Mouse (Mus musculus): ENCODE measurements around the gene Exoc6. TPM values are rescaled to one million over a fixed set of nuclear protein-coding genes. Genes with fewer than 3 reads are reported as not detected.

The Exoc6 gene
- polyA plus RNA-seq, 1 experiment, result 11.2 TPM

DNA sequence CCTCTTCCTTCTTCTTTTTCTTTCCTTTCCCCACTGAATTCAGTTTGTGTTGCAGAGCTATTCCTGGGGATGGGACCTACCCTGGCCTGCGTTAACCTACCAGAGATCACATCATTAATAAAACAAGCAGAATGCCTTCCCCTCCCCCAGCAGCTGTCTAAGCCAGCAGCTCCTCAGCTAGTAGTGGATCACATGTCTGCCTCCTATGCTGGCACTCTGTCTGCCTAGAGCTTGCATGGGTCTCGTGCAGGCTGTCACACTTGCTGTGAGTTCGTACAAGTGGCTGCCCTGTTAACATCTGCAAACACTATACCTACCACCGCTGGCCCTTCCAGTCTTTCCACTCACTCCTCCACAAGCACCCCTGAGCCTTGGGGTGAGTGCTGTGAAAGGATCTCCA, 29.4 kb downstream of the Exoc6 start:
- DNase-seq (ENCODE audit: low read depth), result no peak

DNA sequence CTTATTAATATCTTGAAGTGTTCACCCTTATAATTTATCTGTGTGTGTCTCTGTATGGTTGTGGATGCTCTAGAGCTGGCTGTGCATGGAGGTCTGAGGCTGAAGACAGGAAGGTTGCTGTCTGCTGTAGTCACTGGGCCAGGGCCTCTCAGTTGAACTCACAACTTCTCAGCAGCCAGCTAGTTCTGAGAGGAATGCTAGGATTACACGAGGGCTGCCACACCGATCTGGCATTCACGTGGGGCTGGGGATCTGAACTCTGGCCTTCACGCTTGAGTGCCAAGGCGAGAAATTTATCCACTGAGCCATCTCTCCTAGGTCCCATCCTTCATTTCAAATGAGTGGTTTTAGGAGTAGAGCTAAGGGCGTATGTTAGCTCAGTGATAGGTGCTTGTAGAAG, 30.2 kb downstream of the Exoc6 start:
- DNase-seq (ENCODE audit: low read depth), result no peak

DNA sequence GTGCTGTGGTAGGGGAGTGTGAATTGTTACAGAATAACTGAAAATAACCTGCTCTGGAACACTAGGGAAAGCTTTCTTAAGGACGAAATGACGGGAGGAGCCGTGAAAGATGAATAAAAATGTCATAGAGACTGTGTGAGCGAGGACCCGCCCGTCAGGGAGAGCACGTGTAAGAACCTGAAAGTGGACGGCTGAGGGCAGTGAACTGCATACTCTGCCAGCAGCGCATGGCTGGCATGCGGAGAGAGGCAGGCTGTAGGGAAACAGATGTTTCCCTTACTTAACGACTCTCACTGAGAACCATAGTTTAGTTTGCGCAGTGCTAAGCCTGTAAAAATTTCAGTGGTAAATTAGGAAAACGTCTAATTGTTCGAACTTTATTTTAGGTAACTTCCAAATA, 35.0 kb downstream of the Exoc6 start:
- no peak for DNase-seq (ENCODE audit: low read depth)

DNA sequence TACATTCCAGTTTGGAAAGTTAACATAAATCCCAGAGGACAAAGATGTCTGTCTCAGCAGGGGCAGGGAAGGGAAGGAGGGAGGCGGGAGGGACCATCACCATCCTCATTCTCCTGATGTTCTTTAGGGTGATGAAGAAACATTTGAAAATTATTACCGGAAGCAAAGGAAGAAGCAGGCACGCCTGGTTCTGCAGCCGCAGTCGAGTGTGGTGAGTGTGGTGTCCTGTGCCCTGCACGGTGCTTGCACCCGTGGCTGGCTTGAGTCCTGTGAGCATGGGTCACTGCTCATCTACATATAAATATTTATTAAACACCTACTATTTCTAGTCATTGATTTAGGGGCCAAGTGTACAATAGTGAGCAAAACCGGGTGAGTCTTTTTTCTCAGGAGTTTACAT, 35.5 kb downstream of the Exoc6 start:
- DNase-seq (ENCODE audit: low read depth), result no peak

DNA sequence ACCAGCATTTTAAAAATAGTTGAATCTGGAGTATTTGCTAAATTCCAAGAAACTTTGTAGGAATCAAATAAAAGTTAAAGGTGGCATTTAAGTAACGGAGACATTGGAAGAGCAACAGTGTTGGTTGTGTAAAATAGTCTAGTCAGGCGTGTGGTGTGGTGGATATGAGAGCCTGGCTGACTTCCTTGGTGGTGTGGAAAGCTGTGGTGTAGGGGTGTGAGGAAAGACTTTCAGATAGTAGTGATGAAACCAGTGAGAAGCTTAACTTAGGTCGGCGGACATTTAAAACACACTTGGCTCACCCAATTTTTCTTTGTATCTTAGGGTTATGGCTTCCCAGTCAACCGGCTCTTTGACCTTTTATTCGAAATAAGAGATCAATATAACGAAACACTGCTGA, 40.3 kb downstream of the Exoc6 start:
- no peak for DNase-seq (ENCODE audit: low read depth)

DNA sequence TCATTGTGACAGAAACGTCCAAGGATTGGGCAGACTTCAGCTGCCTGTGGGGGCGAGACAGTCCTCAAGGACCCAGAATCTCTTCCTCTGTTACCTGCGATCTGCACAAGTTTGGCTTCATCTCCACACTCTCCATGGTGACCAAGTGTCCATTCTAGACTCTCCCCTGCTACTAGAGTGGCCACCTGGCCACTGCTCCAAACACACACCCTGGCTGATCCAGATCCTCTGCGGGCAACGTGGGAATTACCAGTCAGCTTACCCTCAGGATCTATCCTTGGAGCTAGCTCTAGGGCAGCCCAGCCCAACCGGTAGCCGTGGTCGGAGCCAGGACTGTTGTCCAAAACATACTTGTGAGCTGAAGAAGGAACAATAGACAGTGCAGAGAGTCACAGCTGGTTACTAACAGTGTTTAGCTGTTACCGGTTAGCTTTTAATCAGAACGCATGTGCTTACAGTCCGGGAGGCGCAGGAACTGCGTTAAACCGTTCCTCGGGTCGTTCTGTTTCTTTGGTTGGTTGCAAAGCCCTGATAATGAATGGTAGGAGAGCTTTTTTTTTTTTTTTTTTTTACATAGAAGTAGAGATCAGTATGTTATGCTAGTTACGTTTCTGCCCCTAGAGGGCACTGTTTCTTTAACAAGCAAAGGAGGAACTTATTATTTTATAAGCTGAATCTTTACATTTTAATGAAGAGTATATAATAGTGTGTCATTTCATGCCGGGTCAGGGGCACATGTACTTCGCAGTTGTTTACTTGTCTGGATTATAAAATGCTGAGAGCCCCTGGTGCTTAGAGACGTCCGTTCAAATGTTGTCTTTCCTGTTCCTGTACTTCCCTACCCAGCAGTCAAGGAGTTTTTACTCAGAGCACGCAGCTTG, 52.0 kb downstream of the Exoc6 start:
- DNase-seq (ENCODE audit: low read depth), result peak; percentile 17

DNA sequence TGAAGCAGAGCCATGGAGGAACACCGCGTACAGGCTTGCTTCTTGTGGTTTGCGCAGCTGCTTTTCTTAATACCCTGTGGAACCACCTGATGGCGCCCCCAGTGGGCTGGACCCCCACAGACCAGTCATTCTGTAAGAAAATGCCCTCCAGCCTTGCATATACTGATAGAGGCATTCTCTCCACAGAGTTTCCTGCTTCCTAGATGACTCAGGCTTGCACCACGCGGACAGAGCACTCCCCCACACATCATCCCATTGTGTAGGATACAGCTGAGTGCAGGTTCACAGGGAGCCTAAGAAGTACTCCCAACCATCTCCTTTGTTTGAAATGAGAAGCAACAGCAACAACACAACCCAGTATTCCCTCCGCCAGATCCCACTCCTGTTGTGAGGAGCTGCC, 59.8 kb downstream of the Exoc6 start:
- DNase-seq (ENCODE audit: low read depth), result no peak

DNA sequence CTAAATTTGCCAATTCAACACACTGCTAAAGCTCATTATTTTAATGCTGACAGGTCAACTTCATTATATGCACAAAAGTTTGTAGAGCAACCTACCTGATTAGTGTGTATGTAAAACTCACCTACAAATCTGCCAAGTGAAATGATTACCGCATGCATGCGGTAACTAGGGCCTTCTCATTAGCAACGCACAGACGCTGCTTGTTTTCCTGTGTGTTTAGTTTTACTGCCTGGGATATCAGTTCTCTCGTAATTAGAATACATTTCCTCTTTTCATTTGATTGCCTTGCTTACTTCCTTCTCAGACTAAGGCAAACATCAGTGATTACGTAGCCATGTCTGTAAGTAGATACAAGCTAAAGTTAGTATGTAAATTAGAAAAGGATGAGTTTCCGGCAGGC, 62.7 kb downstream of the Exoc6 start:
- DNase-seq (ENCODE audit: low read depth), result no peak

DNA sequence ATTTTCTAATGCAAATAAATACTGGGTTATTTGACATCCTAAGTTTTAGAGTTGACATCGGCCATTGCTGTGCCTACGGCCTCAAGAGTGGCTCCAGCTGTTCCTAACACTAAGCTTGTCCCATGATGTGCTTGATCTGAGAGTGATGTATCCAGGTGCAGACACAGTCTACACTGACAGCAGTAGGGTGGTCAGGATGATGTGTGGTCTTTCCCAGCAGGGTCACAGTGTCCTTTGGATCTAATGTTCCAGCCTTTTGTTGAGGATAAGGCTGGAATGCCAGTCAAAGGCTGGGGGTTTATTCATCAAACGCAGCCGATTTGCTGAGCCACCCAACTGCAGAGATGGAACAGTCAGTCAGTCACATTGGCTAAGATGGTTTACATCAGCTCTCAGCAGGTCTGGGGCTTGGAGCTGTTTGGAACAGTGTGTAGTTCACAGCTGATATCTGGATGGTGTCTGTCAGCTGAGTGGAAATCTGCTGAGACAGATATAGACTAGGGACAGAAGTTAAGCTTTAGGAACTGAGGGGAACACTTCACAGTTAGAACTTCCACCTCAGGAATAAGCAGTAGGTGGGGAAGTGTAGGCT, 64.9 kb downstream of the Exoc6 start:
- DNase-seq (ENCODE audit: low read depth), result no peak

DNA sequence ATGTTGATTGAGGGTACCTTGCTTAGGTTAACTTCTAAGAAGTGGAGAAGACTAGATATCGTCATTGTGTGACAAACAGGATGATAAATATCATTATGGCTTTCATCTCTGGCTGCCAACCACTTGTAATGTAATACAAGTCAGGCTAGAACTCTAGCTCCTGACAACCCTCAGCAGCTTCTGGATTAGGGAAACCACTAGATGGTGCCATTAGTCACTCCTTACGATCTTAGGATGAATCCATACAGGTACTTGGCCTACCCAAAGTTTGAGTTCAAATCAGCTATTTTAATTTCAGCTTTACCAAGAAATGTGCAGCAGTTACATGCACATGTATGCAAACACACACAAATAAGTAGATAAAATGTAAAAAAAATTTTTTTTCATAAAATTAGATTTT, 97.8 kb downstream of the Exoc6 start:
- DNase-seq (ENCODE audit: low read depth), result no peak

DNA sequence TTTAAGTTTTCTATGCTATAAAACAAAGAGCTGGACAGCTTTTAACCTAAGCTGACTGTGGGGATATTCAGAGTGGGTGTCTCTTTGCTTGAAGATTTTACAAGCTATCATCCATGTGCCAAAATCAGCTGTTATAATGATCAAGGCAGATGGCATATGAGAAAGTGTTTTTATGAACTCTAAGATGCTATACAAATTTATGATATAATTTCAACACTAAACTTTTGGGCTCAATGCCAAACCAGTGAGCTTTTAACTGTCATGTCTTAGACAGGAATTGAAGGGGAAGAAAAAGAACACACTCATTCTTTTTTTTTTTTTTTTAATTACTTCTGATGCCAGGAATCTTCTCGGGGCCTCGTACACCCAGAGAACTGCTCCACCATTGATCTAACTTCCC, 100.3 kb downstream of the Exoc6 start:
- DNase-seq (ENCODE audit: low read depth), result no peak

DNA sequence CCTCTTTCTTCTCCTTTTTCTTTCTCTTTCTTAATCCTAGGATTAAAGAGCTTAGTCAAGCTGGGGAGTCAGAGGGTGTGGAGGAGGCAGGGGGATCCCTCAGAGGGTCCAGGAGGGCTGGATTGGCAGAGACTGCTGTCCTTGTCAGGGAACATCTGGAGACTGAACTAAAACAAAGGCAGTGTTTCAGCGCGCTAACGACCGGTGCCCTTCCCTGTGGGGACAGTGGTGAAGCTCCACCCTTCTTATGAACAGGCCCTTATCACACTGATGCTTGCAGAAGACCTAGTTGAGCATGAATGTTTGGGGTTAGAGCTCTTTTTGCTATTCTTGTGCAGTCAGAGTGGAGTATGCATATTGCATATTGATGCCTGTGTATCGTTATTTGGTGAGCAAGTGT, 103.8 kb downstream of the Exoc6 start:
- DNase-seq (ENCODE audit: low read depth), result no peak

DNA sequence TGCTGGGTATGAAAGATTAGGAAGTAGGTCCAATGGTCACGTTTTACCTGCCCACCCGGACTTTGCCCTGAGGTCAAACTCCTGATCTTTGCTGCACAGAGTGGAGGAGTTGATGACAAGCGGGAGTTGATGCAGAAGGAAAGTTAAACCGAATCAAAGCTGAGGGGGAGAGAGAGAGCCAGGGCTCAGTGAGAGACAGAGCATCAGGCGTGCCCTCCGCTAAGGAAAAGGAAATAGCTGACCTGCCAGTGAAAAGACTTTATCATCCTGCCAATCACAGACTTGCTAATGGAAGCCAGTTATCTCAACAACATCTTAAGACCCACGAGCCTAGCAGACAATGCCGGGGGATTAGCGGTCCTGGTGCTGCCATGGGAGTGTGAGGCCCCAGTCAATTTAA, 106.2 kb downstream of the Exoc6 start:
- no peak for DNase-seq (ENCODE audit: low read depth)

DNA sequence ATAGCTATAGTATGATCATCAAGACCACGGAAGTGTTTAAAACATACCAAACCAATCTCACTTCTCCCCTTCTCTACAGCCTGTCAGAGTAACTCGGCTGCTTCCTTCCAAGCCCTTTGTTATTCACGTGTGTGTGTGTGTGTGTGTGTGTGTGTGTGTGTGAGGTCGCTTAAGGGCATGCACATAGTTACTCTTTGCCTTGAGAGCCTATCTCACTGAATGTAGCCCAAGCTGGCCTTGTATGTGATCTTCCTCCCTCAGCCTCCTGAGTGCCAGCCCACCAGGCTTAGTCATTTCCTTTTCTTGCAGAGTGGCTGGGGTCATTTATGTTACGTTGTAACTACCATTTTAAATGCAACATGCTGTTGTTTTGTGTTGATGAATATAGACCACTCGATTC, 115.0 kb downstream of the Exoc6 start:
- no peak for DNase-seq (ENCODE audit: low read depth)

DNA sequence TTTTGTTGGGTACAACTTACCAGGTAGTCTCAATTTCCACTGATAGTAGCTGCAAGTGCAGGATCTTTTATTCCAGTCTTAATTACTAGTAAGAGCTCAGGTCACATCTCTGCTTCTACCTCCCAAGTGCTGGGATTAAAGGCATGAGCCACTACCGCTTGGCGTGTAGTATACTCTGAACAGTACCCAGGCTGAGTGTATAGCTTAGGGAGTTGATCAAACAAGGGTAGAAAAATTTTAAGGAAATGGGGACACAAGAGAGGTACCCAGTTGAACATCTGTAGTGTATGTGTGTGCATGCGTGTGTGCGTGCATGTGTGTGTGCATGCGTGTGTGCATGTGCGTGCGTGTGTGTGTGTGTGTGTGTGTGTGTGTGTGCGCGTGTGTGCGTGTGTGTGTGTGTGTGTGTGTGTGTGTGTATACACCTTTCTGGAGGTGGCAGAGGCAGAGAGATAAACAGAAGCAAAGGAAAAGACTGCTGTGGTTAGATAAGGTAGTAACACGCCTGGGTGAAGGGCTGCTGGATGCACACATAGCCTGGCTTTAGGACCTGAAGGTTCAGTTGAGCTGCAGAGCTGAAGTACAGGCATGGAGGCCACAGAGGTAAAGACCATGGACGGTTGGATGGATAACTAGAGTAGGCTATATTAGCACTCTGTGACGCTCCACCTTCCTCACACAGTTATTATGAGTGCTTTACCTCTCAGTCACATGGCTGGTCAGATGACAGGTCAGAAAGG, 117.8 kb downstream of the Exoc6 start:
- no peak for DNase-seq (ENCODE audit: low read depth)

DNA sequence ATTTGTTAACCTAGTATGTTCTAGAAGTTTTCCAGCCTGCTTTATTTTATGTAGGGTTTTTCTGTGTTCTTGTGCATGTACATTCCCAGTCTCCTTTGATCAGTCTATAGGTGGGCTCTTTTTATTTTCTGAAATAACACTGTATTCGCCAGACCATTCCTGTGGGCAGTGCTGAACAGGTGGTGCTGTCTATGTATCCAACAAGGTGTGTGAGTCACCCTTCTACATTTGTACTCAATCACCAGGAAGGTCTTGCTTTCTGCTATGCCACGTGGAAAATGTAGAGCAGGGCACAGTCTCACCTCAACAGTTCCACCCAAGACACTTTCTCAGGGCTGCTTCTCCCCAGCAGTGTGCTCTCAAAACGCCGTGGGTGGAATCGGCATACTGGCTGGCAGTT, 118.4 kb downstream of the Exoc6 start:
- no peak for DNase-seq (ENCODE audit: low read depth)

DNA sequence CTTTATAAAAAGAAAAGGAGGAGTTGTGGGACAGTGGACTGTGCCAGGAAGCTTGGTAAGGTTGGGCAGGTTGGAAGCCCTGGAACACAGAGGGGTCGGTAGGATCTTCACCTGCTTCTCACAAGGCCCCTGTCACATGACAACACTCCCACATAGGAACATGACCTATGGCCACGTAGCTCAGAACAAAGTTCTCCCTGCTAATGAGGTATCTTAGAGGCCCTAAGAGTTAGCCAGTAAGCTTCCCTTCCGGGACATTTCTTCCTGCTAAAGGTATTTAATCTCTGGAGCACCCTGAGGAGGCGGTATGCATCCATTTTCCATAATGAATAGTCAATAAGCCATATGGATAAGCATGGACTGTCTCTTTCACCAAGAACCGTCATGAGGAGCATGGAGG, 119.3 kb downstream of the Exoc6 start:
- DNase-seq (ENCODE audit: low read depth), result no peak

DNA sequence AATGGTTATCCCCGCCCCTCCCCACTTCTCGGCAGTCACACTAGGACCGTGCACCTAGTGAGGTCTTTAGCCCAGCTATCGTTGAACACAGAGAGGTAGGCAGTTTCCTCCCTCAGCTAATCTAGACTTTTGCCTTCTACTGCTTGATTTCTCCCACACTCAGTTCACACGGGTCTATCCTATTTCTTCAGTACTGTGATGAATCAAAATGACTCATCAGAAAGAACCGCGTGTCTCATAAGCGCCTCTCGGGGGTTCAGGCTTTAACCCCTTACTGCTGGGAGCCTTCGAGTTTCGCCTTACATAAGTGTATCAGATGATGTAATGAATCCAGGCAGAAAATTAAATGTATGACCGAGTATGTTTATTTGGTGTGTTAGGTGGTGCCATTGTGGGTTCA, 123.2 kb downstream of the Exoc6 start:
- DNase-seq (ENCODE audit: low read depth), result no peak

DNA sequence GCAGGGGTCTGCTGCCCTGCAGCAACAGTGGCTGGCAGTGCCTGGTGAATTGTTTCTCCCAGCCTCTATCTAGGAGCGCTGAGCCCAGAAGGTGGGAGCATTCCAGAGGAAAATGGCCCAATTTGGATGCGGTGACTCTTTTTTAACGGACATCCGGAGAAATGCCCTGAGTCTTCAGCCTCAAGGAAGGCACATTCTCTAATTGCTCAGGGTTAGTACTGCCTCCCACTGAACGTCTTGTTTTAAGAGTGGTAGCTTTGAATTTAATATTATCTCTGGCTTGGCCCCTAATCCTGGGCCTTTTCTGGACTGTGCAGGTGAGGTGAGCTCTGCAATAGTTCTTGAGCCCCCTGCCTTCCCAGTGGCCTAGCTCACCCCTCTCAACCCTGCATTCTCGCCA, 135.1 kb downstream of the Exoc6 start, which contains the start of gene Cyp26c1:
TSS of gene Cyp26c1 (plus strand) at position 301 of the 400 bp plus-strand sequence.
- no peak for DNase-seq (ENCODE audit: low read depth)

DNA sequence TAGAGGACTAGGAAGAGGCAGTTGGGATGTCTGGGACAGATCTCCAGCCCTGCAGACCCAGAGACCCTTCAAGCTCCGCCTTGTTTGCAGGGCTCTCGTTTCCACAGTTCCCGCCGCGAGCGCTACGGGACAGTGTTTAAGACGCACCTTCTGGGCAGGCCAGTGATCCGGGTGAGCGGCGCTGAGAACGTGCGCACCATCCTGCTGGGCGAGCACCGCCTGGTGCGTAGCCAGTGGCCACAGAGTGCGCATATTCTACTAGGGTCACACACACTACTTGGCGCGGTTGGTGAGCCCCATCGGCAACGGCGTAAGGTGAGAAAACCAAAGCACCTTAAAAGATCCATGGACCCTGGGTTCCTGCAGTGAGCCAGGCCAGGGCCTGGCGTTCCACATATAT, 136.1 kb downstream of the Exoc6 start:
- DNase-seq (ENCODE audit: low read depth), result no peak

DNA sequence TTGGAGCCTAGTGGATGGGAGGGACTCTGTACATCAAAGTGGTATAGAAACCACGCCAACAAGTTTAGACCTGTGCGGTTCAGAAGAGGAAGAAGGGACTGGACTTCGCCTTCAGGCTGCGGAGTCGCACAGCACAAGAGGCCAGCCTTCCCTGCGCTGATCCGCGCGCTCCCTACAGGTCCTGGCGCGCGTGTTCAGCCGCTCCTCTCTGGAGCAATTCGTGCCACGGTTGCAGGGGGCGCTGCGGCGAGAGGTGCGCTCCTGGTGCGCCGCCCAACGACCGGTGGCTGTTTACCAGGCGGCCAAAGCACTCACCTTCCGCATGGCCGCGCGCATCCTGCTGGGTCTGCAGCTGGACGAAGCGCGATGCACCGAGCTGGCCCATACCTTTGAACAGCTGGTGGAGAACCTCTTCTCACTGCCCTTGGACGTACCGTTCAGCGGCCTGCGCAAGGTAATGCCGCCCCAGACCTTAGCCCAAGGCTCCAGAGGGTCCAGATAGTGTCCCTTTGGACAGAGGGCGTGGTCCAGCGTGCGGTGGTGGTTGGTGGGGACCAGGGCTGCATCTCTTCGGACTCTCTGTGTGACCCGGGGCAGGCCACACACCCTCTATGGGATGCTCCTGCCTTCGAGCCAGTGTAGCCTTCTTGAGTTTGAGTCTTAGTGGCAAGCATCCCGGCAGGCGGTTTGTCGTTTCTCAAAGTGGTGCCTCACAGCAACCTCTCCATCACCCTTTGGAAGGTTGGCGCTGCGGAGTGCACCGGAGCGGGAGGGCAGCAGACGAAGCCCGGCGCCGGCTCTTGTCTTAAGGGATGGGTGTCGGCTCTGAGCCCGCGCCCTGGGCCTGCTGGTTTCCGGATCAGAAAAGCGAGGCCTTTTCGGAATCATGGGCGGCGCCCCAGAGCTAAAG, 137.0 kb downstream of the Exoc6 start:
- DNase-seq (ENCODE audit: low read depth), result no peak

DNA sequence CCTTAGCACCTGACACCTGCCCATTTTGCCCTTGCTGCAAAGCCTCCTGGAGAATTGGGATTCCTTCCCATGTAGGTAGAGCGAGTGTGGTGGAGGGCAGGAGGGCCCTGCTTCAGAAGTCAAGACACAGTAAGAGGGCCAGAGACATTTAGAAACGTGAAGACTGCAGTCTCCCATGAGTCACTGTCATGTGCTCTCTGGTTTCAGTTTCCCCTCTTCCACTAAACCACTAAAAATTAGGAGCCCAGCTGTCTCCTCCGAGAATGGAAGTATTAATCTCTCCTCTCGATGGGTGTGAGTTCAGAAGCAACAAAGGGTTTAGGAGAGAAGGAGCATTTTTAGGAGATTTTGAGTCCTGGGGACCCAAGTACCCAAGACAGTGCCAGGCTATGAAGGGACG, 139.3 kb downstream of the Exoc6 start:
- no peak for DNase-seq (ENCODE audit: low read depth)
